ENCODE assay signal across 8 mouse cellular contexts in the genomic region with DNA sequence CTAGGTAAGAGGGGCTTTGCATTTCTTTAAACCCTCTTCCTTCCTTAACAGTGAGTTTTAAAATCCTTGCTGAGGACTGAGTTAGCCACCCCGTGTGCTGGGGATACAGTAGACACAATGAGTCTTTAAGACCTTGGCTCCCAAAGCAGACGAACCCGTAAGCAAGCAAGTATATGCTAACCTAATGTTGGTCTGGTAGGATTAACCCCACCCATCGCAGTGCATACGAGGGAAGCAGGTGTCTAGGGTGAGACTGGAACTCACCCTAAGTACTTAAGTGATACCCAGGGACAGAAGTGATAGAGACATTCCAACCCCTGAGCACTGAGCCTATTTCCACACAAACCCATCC. TPM values are rescaled to one million over a fixed set of nuclear protein-coding genes. Genes with fewer than 3 reads are reported as not detected.
A peak's percentile ranks its signal among the peaks of the same experiment; 100 is the strongest.
DNase-seq lines count a peak whose midpoint lies in the region; ATAC-seq and TF ChIP-seq lines count a peak whose summit lies in the region.

No protein-coding gene starts in this region.

- H3K36me3 ChIP-seq in kidney, embryonic 16.5 days (ENCODE audit: insufficient read depth, low read length), result no peaks in the 10 kb centered on the region
- no peaks in the 10 kb centered on the region for H3K36me3 ChIP-seq in forebrain, embryonic 11.5 days (ENCODE audit: control insufficient read depth, insufficient read depth, low read length)
- H3K36me3 ChIP-seq in intestine, embryonic 14.5 days (ENCODE audit: control insufficient read depth, insufficient read depth, low read length), result no peaks in the 10 kb centered on the region
- H3K36me3 ChIP-seq in midbrain, postnatal 0 days (ENCODE audit: insufficient read depth, low read length), result no peaks in the 10 kb centered on the region

- H3K27ac ChIP-seq in kidney, embryonic 16.5 days (ENCODE audit: low read length), result peak overlapping the region; percentile 84
- no peak overlapping the region for H3K27ac ChIP-seq in forebrain, embryonic 11.5 days (ENCODE audit: low read depth, low read length)
- peak overlapping the region; percentile 36 for H3K27ac ChIP-seq in intestine, embryonic 14.5 days (ENCODE audit: low read depth)
- peak overlapping the region; percentile 47 for H3K27ac ChIP-seq in midbrain, postnatal 0 days (ENCODE audit: low read depth, low read length)

- peaks cover 1% of the 10 kb centered on the region; the same call in 1 of the 2 replicates for H3K9me3 ChIP-seq in kidney, embryonic 16.5 days (ENCODE audit: low read length)
- H3K9me3 ChIP-seq in forebrain, embryonic 11.5 days (ENCODE audit: control insufficient read depth, low read length), result no peaks in the 10 kb centered on the region
- H3K9me3 ChIP-seq in intestine, embryonic 14.5 days (ENCODE audit: control insufficient read depth, low read length), result no peaks in the 10 kb centered on the region
- H3K9me3 ChIP-seq in midbrain, postnatal 0 days (ENCODE audit: low read length), result no peaks in the 10 kb centered on the region

- no peak for ATAC-seq in kidney, embryonic 16.5 days (ENCODE audit: low FRiP score, low TSS enrichment)
- no peak for ATAC-seq in forebrain, embryonic 11.5 days (replicated peaks; ENCODE audit: low FRiP score)
- ATAC-seq in intestine, embryonic 14.5 days (replicated peaks; ENCODE audit: low FRiP score, low TSS enrichment, low read depth), result no peak
- no peak for ATAC-seq in midbrain, postnatal 0 days (ENCODE audit: low FRiP score)

- peak overlapping the region; percentile 70 for H3K4me2 ChIP-seq in kidney, embryonic 16.5 days (replicated peaks; ENCODE audit: low read depth, low read length)
- H3K4me2 ChIP-seq in forebrain, embryonic 11.5 days (ENCODE audit: low read depth, low read length, severe bottlenecking), result peak overlapping the region; percentile 24; the same call in 1 of the 2 replicates
- peak overlapping the region; percentile 31 for H3K4me2 ChIP-seq in intestine, embryonic 14.5 days (ENCODE audit: low read length)
- no peak overlapping the region for H3K4me2 ChIP-seq in midbrain, postnatal 0 days (ENCODE audit: low read depth, low read length, poor library complexity, severe bottlenecking)

- DNase-seq in kidney, postnatal 10 days, result no peak
- DNase-seq in forebrain, embryonic 11.5 days (ENCODE audit: low spot score), result no peak
- no peak for DNase-seq in intestine, embryonic 14.5 days (ENCODE audit: low spot score)
- DNase-seq in midbrain, postnatal 0 days (ENCODE audit: low spot score), result no peak
- DNase-seq in embryo, embryonic 10.5 days (ENCODE audit: low spot score), result no peak
- DNase-seq in thymus, postnatal 10 days (ENCODE audit: low spot score in 2 of 2), result no peak
- DNase-seq in left cerebral cortex, postnatal 4 days, result no peak

- WGBS in kidney, embryonic 16.5 days, result 56% methylated on average over 5 of the region's 5 CpGs
- 60% methylated on average over 5 of the region's 5 CpGs for WGBS in forebrain, embryonic 11.5 days
- 62% methylated on average over 5 of the region's 5 CpGs for WGBS in intestine, embryonic 14.5 days
- 60% methylated on average over 5 of the region's 5 CpGs for WGBS in midbrain, postnatal 0 days

- peak overlapping the region; percentile 39 for H3K4me3 ChIP-seq in kidney, embryonic 16.5 days (ENCODE audit: low read length)
- H3K4me3 ChIP-seq in forebrain, embryonic 11.5 days (ENCODE audit: low read depth, low read length), result no peak overlapping the region
- no peak overlapping the region for H3K4me3 ChIP-seq in intestine, embryonic 14.5 days (ENCODE audit: low read depth, low read length)
- H3K4me3 ChIP-seq in midbrain, postnatal 0 days (ENCODE audit: low read depth, low read length), result no peak overlapping the region

- H3K27me3 ChIP-seq in kidney, embryonic 16.5 days (ENCODE audit: insufficient read depth, low read length), result no peaks in the 10 kb centered on the region
- H3K27me3 ChIP-seq in forebrain, embryonic 11.5 days (ENCODE audit: control insufficient read depth, insufficient read depth, low read length), result no peaks in the 10 kb centered on the region
- no peaks in the 10 kb centered on the region for H3K27me3 ChIP-seq in intestine, embryonic 14.5 days (replicated peaks; ENCODE audit: control insufficient read depth, insufficient read depth, low read length)
- H3K27me3 ChIP-seq in midbrain, postnatal 0 days (ENCODE audit: insufficient read depth, low read length), result no peaks in the 10 kb centered on the region

- H3K9ac ChIP-seq in kidney, embryonic 16.5 days (replicated peaks; ENCODE audit: low read length), result peak overlapping the region; percentile 55
- H3K9ac ChIP-seq in forebrain, embryonic 11.5 days (ENCODE audit: low read length), result peak overlapping the region; percentile 35
- peak overlapping the region; percentile 38 for H3K9ac ChIP-seq in intestine, embryonic 14.5 days (ENCODE audit: low read length)
- H3K9ac ChIP-seq in midbrain, postnatal 0 days (replicated peaks; ENCODE audit: low read length, poor library complexity, severe bottlenecking), result peak overlapping the region; percentile 19; the same call in 1 of the 2 replicates

- TF ChIP-seq CTCF in midbrain, postnatal 0 days (IDR thresholded peaks at IDR 0.05), result no peak

- peaks cover 37% of the 10 kb centered on the region for H3K4me1 ChIP-seq in kidney, embryonic 16.5 days (ENCODE audit: insufficient read depth, low read length)
- 0 out of 2 replicates have a peak, but pooled peaks cover 3% of the 10 kb centered on the region for H3K4me1 ChIP-seq in forebrain, embryonic 11.5 days (replicated peaks; ENCODE audit: control insufficient read depth, insufficient read depth, low read length)
- H3K4me1 ChIP-seq in intestine, embryonic 14.5 days (replicated peaks; ENCODE audit: control insufficient read depth, insufficient read depth, low read length), result peaks cover 15% of the 10 kb centered on the region
- H3K4me1 ChIP-seq in midbrain, postnatal 0 days (ENCODE audit: insufficient read depth, low read length), result 0 out of 2 replicates have a peak, but pooled peaks cover 5% of the 10 kb centered on the region

- intact Hi-C loops in left cerebral cortex, postnatal 4 days (cut with DNase I), result no loop called here

RNA-seq across cellular contexts. Expression of gene Gm42791, which starts 12.3 kb away (rescaled TPM):
- 0.42 TPM in 1 of 2 replicates, not detected in the other for polyA plus RNA-seq in kidney, embryonic 16.5 days (2015; fragmentation: Nextera tagmentation; extraction: Ambion mirVana)
- 4.6 TPM in 1 of 2 replicates, not detected in the other for polyA plus RNA-seq in forebrain, embryonic 11.5 days (2014; fragmentation: Nextera tagmentation; extraction: Ambion mirVana)
- polyA plus RNA-seq in intestine, embryonic 14.5 days (2014; fragmentation: Nextera tagmentation; extraction: Ambion mirVana), result 2.2 TPM in 1 of 2 replicates, not detected in the other
- total RNA-seq in midbrain, postnatal 0 days (2014; rRNA removed), result not detected in 2 replicates
- 2.1 and 3.1 TPM in 2 replicates for polyA plus RNA-seq in midbrain, postnatal 0 days (2015; fragmentation: Nextera tagmentation; extraction: Ambion mirVana)
- 10 to 100 TPM in 1 of 2 experiments, 1 to 10 TPM in 1; 9.4 to 16.6 TPM for total RNA-seq in left cerebral cortex, postnatal 4 days (2021)
